Mouse (Mus musculus) liver, adult 2 months (tissue): ENCODE results near the gene Scn2a. TPM values are rescaled to one million over a fixed set of nuclear protein-coding genes. Genes with fewer than 3 reads are reported as not detected.

ENCODE experiments used
- DNase-seq: peaks from one replicate; pipeline ENCODE4 v3.0.0-alpha.2; 2011; ENCODE audit warnings: low read depth, low spot score; ENCODE audit errors: extremely low read depth
- H3K27ac ChIP-seq: fragments of 200-500 bp; replicated peaks from 2 replicates; pipeline ENCODE4 v1.5.1; 2012; ENCODE audit warnings: low read depth, mild to moderate bottlenecking, control low read depth, inconsistent platforms, low read length; ENCODE audit not compliant: insufficient read depth
- H3K27me3 ChIP-seq: fragments of 200-500 bp; 2 replicates; pipeline ENCODE4 v1.6.1; 2012; ENCODE audit warnings: mild to moderate bottlenecking, moderate library complexity, low read length, inconsistent platforms; ENCODE audit not compliant: control insufficient read depth, insufficient read depth
- H3K36me3 ChIP-seq: fragments of 200-500 bp; 2 replicates; pipeline ENCODE4 v1.6.1; 2012; ENCODE audit warnings: low read length, inconsistent platforms; ENCODE audit not compliant: control insufficient read depth, insufficient read depth
- H3K4me1 ChIP-seq: fragments of 200-500 bp; 2 replicates; pipeline ENCODE4 v1.6.1; 2011; ENCODE audit warnings: low read length; ENCODE audit not compliant: control insufficient read depth, insufficient read depth
- H3K4me3 ChIP-seq: fragments of 200-500 bp; 2 replicates; pipeline ENCODE4 v1.5.1; 2011; ENCODE audit warnings: low read depth, mild to moderate bottlenecking, control low read depth, low read length, moderate library complexity; ENCODE audit not compliant: insufficient read depth
- H3K79me2 ChIP-seq: fragments of 200-500 bp; 2 replicates; pipeline ENCODE4 v1.6.1; 2012; ENCODE audit warnings: inconsistent platforms, mild to moderate bottlenecking, low read length, moderate library complexity; ENCODE audit not compliant: control insufficient read depth, insufficient read depth
- H3K9ac ChIP-seq: fragments of 200-500 bp; 2 replicates; pipeline ENCODE4 v1.6.1; 2012; ENCODE audit warnings: low read depth, mild to moderate bottlenecking, control low read depth, inconsistent platforms, low read length
- CTCF ChIP-seq: fragments of 200-500 bp; IDR thresholded peaks from 2 replicates; pipeline ENCODE4 v1.5.1; 2011; ENCODE audit warnings: low read depth, low read length, control low read depth
- POLR2A ChIP-seq: fragments of 200-500 bp; IDR thresholded peaks from 2 replicates; pipeline ENCODE4 v1.6.1; 2011; ENCODE audit warnings: low read length, control low read depth; ENCODE audit not compliant: insufficient read depth; ENCODE audit errors: extremely low read depth
- WGBS: fragments of 180-500 bp; shearing (Covaris S2); methylation state at CpG from one replicate; pipeline ENCODE4 v1.1.7; 2018; 5-methylcytosine and 5-hydroxymethylcytosine counted together
- polyA plus RNA-seq: library from polyadenylated mRNA; depleted of rRNA; stranded (reverse); fragments of >200 nt; gene quantifications from 2 replicates; pipeline ENCODE4 v1.2.3, GENCODE M21; 2012; rRNA removed
- total RNA-seq: library from RNA; depleted of rRNA; stranded (reverse); fragments of >200 nt; gene quantifications from 2 replicates; pipeline ENCODE4 v1.2.3, GENCODE M21; 2014; rRNA removed

Scn2a gene
- 0.09 and 0.81 TPM in 2 replicates for total RNA-seq
- polyA plus RNA-seq = 0.02 TPM in 2 replicates

DNA sequence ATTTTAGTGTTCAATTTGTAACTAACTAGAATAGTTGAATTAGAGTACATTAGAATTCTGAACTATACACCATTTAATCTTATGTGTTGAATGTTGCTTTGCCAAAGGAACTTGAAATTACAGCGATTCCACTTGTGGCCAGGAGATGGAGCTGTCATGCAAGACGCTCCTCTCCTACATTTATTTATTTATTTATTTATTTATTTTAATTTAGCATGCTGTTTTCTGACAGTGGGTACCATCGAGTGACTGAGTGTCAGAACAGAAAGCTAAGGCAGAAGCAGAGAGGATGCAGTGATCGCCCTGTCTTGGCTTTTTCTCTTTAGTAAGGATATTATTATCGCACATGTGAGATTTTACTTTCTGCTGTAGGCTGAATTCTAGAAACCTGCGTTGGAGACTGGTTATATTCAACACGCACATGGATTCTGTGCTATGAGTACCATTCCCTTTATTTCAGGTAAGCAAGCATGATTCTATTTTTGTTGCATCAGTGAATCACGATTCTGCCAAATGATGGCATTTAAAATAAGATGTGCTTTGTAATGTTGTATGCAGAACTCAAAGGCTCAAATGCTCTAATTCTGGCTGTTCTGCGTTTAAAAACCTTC, at the start of gene Scn2a:
Scn2a (plus strand) TSS at position 216 of the 611 bp plus-strand sequence.
- WGBS = 51% methylated on average over 9 of the region's 9 CpGs

DNA sequence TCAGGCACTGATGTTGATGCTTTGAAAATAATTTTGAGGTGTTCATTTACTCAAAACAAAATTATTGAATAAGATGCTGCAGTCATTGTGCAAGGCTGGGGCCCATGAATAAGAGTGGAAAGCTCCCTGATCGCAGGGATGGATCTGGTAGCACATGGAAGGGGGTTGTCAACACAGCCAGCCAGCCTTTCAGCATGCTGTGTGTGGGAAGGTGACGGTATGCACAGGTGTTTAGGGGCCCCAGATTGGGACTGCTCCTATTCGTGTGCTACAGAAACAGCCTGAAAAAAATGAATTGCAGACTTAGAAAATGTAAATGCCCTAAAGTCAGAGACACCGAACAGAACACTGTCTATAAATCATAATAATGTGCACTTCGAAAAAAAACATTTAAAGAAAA, 32.9 kb upstream of the Scn2a start:
- H3K27ac ChIP-seq = no peak overlapping the region
- TF ChIP-seq CTCF = no peak
- no peak for TF ChIP-seq POLR2A
- no peaks in the 10 kb centered on the region for H3K27me3 ChIP-seq
- H3K4me3 ChIP-seq = no peak overlapping the region
- H3K9ac ChIP-seq = no peak overlapping the region
- H3K79me2 ChIP-seq = no peaks in the 10 kb centered on the region
- no peak for DNase-seq
- WGBS = 76% methylated on average over 5 of the region's 5 CpGs
- H3K36me3 ChIP-seq = no peaks in the 10 kb centered on the region
- H3K4me1 ChIP-seq = no peaks in the 10 kb centered on the region

More for the DNA sequence above, at the start of gene Scn2a:
- no peak within 1 kb of the TSS for H3K9ac ChIP-seq
- peak; percentile 48 for DNase-seq
- no peaks in the 10 kb centered on the region for H3K4me1 ChIP-seq
- no peaks in the 10 kb centered on the region for H3K79me2 ChIP-seq
- H3K27ac ChIP-seq = no peak within 1 kb of the TSS
- H3K4me3 ChIP-seq = no peak within 1 kb of the TSS
- no peaks in the 10 kb centered on the region for H3K27me3 ChIP-seq
- TF ChIP-seq POLR2A = no peak
- TF ChIP-seq CTCF = peak; percentile 19; the same call in 1 of the 2 replicates
- H3K36me3 ChIP-seq = no peaks in the 10 kb centered on the region

DNA sequence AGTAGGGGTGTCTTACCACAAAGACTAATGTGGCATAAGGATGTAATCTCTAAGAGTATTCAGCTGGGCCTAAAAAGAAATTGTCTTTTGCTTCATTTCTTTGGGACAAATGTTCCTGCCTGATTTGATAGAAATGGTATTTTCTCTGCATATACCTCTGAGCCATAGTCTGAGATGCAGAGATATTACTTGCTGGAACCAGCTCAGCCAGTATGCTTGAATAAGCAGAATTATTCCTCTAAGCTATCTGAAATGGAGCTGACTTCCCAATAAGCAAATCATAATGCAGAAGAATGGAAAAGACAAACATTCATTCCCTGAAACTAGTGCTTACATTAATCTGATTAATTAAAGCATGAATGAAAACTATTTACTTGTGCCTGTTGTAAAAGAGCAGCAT, 12.8 kb upstream of the Scn2a start:
- Histone ChIP-seq H3K79me2 (no peaks in the 10 kb centered on the region), H3K27me3 (no peaks in the 10 kb centered on the region), H3K4me1 (no peaks in the 10 kb centered on the region), H3K9ac (no peak overlapping the region), H3K27ac (no peak overlapping the region), H3K4me3 (no peak overlapping the region), H3K36me3 (no peaks in the 10 kb centered on the region)
- DNase-seq = no peak
- TF ChIP-seq CTCF (no peak), POLR2A (no peak)

DNA sequence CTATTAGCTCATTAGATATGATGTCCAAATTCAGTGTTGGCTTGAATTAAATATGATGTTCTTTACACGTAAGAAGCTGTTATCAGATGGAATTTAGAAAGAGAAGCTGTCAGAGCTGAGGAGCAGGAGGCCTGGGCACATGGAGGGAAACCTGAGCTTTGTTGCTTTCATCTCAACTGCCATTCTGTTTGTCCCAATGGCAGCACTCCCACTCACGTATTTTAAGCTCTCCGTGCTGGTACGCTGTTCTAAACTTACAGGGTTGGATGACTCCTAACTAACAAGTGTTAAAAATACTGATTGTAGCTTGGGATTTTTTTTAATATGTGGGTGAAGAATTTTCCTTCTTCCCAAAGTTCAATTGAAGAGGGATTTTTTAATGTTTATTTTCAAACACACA, 8.7 kb upstream of the Scn2a start:
- no peak overlapping the region for H3K4me3 ChIP-seq
- no peaks in the 10 kb centered on the region for H3K36me3 ChIP-seq
- H3K27me3 ChIP-seq = no peaks in the 10 kb centered on the region
- no peaks in the 10 kb centered on the region for H3K79me2 ChIP-seq
- TF ChIP-seq POLR2A (no peak), CTCF (no peak)
- DNase-seq = no peak
- no peak overlapping the region for H3K27ac ChIP-seq
- no peak overlapping the region for H3K9ac ChIP-seq
- WGBS = 75% methylated on average over 4 of the region's 4 CpGs
- no peaks in the 10 kb centered on the region for H3K4me1 ChIP-seq

DNA sequence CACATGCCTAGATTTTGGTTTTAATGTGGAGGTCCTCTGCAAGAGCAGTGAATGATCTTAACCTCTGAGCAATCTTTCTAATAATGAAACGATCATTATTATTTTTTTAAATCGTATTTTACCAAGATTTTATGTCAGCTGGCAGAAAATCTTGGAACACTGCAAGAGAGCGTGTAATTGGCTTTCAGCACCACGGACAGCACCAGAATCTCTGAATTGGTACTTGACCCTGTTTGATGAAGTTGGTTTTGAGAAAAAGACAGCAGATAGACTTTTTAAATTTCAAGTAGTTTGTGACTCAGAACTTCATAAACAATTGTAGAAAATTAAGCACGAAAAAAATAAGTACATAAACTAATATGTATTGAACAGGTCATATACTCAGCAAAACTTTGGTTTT, 790 bp upstream of the Scn2a start:
- H3K27me3 ChIP-seq = no peaks in the 10 kb centered on the region
- no peak overlapping the region for H3K9ac ChIP-seq
- H3K36me3 ChIP-seq = no peaks in the 10 kb centered on the region
- H3K27ac ChIP-seq = no peak overlapping the region
- peak; percentile 23 for DNase-seq
- 13% methylated on average over 5 of the region's 5 CpGs for WGBS
- no peaks in the 10 kb centered on the region for H3K4me1 ChIP-seq
- H3K79me2 ChIP-seq = no peaks in the 10 kb centered on the region
- H3K4me3 ChIP-seq = no peak overlapping the region
- TF ChIP-seq CTCF = no peak
- no peak for TF ChIP-seq POLR2A

DNA sequence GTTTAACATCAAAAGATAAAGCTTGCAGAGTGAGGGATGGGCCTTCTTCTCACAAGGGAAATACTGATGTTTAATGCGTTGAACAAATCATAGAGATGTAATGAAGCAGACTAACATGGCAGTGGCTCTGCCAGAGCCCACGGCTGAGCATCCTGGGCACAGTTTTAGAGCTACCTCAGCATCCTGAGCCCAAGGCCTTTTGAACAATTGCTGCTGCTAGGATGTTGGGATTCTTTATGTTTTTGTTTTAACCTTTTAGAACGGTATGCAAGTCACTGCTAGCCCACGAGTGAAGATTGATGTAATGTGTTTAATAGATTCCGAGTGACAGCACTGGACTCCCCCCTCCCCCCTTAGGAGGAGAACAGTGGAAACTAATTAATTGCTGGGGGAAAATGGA, 683 bp downstream of the Scn2a start:
- Histone ChIP-seq H3K27ac (no peak overlapping the region), H3K9ac (no peak overlapping the region), H3K4me3 (no peak overlapping the region), H3K36me3 (no peaks in the 10 kb centered on the region), H3K27me3 (no peaks in the 10 kb centered on the region), H3K4me1 (no peaks in the 10 kb centered on the region), H3K79me2 (no peaks in the 10 kb centered on the region)
- no peak for TF ChIP-seq POLR2A
- no peak for TF ChIP-seq CTCF
- whole genome bisulfite sequencing = 69% methylated on average over 5 of the region's 5 CpGs
- no peak for DNase-seq
